Mouse (Mus musculus): ENCODE measurements at regions not wholly inside any gene's neighbourhood (a gene's known extent, or its start where the extent isn't known, plus 50 kb on each side); places are given as distances from the start of the nearest gene placed in this dataset.
A peak's percentile ranks its signal among the peaks of the same experiment; 100 is the strongest.

DNA sequence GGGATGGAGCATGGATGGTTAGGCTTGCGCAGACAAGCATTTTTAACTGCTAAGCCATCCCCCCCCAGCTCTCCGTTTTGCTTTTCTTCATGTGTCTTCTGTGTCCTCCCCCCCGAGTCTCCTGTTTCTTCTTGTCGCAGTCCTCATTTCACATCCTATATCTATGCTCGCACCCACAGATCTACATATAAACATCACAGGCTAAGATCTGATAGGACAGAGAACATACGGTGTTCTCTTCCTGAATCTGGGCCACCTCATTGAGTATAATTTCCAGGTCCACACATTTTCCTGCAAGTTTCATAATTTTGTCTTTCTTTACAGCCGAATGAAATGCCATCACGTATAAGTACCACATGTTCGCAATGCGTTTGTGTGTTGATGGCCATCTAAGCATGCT, 168.7 kb downstream of the Zfp36l1 start:
- no peak for DNase-seq

DNA sequence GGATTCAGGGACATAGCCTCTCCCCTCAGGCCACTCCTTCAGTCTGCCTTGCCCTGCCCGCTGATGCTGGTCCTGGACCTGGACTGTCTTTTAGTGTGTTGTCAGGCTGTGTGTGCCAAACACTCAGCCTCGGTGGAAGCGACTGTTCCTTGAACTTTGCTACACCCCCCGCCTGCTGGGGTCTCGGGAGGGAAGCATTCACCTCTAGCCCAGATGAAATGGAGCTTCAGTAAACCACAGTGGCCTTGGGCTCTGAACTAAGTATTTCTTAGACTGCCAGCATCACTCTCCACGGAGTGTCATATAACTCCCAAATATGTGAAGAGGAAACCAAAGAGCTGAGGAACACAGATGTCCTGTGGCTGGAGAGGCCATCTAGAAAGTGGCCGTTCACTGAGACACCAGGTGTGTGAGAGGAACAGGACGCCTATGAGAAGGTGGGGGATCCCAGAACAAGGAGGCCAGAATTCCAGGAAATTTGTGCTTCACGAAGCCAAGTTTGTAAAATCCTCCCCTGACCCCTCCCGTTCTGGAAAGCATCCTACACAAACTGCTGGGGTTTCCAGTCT, 170.2 kb downstream of the Zfp36l1 start:
- DNase-seq = peak; percentile 68 to 71

DNA sequence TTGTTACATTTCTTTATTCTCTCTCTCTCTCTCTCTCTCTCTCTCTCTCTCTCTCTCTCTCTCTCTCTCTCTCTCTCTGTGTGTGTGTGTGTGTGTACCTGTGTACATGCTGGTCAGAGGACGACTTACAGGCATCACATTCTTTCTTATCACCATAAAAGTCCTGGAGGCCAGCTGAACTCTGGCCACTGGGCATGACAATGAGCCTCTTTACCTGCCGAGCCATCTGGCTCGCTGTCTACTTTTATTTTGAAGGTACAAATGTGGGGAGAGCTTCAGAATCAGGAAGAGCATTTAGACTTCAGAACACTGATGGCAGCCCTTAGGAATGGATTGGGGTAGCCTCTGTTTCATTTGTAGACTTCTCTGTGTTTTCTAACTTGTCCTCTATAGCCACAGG, 171.0 kb downstream of the Zfp36l1 start:
- no peak for DNase-seq

DNA sequence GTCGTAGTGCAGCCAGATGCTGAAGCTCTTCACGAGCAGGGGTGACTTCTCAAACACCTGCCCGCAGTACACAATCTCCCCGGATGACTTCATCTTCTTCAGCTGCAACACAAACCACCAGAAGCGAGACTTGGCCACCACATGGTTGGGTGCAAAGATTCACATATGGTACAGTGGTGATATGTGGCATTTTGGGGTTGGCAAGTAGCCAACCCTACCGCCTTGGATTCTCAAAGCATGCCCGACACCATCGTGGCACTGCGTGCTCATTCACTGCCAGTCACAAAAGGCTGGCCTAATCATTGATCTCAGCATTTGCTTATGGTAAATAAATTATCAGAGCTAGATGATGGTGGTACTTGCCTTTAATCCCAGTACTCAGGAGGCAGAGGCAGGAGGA, 173.4 kb downstream of the Zfp36l1 start:
- no peak for DNase-seq

DNA sequence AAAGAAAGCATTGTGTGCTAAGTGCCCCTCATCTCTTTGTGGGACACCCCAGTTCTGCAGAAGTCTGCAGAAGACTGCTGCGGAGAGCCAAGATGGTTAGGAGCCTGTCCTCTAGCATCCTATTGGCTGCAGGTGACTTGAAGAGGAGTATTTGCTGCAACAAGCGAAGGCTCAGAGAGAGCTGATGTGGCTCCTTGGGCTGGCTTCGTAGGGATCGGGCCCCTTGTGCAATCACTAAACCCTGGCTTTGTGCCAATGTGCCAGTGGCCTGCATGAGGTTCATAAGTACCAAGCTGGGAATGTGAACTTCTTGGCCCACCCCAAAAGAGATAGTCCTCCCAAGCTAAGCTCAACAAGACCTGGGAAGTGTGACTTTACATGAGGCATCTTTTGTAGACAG, 174.9 kb downstream of the Zfp36l1 start:
- no peak for DNase-seq

DNA sequence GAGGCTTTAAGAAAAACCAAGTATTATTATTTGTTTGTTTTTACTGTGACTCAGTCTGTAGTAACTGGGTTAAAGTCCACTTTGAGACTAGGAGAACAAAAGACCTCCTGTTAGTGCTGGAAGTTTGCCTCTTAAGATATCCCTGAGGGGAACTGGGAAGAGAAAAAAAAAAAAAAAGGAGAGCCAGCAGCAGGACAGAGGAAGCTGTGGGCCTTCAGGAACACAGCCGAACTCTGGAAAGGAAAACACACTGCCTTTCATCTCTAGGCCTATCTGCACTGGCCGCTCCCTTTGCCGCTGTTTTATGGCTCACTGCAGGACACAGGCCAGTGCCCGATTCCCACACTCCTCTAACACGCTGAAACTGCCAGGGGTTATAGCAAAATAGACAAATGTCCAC, 176.1 kb downstream of the Zfp36l1 start:
- DNase-seq = peak; percentile 71 to 89

DNA sequence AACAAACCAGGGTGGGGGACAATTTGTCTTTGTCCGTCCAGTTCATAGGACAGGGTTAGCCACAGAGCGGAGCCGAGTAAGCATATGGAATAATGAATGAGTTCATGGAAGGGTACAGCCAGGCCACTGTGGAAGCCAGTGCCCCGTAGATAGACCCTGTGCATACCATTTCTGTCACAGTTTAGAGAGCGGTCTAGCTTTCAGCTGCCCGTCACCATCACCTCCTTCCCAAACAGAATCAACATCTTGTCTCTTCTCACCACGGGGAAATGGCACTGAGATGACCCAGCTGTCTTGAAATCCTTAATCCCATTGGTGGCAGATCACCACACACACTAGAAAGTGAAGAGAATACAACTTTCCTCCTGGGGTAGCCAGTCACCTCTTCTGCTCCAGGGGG, 178.7 kb downstream of the Zfp36l1 start:
- no peak for DNase-seq

DNA sequence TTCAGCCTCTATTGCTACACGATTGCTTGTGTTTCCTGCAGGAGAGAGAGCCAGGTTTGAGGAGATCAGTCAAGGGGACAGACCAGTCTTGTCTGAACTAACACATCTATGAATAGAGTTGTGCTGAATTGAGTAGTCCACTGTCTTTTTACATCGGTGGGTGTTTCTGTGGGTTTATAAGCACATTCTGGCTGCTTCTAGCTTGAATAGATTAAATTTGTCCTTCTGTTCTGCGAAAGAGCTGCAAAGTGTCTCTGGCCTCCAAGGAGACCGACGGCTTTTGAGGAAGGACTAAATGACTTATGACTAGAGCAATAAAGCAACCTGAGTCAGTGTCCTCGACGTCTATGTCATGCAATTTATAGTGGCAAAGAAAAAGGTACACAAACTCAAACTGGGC, 179.9 kb downstream of the Zfp36l1 start:
- no peak for DNase-seq

DNA sequence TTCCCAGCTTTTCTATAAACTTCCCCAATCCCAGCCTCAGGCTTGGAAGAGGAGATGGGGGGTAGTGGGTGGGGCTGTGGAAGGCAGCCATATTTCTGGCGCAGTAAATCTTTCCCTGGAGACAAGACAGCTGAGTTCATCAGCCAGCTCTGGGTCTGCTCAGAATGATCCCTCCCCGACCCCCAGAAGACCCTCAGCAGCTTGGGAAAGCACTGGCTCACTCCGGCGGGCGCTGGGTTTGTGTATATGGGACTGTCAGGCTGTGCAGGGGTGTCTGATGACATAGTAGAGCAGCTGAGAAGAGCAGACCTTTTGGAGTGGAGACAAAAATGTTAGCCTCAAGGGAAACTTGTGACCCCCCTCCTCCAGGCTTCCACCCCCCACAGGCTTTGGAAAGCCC, 181.4 kb downstream of the Zfp36l1 start:
- no peak for DNase-seq

DNA sequence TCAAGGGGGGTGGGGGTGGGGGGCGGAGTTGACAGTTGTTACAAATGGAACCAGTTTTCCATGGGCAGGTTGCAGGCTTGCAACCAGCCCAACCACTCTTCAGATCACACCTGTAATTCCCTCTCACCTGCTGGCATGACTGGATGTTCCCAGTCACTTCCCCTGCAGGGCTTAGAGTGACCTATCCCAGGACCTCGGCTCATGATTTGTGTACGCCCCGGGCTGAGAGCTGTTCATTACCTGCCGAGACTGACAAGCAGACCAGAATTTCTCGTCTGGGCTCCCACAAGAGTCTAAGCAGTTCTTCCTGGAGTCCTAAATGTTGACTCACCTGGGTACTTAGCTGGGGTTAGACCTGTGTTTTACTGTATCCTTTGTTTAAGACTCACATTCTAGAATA, 183.0 kb downstream of the Zfp36l1 start:
- DNase-seq = no peak

DNA sequence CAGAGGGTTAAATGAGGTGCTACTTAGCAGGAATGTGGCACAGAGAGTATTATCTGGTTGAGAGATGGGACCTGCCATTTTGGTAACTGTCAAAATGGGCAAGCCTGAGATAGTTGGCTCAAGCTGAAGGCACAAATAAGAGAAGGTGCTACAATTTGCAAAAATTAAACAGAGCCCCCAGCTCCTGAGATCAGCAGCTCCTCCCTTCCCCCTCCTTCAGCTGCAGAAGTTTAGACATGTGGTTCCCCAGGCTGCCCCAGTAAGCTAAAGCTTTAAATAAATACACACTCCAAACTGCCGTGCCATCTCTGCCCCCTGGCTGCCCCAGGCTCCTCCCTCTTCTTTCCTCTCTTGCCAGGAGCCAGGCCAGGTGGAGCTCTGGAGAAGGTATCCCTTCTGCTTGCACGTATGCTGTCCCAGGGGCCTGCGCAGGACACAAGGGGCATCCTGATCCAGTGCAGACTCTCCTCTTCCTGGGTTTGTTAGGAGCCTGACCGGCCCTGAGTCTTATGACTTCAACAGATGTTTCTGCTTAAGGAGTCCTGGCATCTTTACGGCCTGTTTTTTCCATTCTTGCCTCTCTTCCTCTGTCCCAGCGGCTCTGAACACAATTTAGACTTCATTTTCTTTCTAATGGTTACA, 184.0 kb downstream of the Zfp36l1 start:
- peak; percentile 81 to 91 for DNase-seq

DNA sequence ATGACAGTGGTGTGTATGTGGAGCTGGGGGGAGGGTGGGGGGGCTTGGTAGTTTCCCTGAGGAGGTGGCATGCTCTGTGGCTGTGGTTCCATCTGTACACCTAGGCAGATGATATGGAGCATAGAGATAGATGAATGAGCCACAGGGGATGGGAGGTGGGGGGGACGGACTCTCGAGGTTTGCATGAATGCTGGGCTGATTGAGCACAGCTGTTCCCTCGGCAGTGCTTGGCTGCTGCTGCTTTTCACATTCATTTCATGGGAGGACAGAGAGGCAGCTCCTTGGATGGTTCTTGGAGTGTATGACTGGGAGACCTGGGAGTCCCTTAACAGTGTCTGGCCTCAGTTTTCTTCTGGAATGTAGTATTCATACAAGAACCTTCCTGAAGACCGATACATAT, 184.5 kb downstream of the Zfp36l1 start:
- peak in 1 of 2 experiments; percentile 68 for DNase-seq

DNA sequence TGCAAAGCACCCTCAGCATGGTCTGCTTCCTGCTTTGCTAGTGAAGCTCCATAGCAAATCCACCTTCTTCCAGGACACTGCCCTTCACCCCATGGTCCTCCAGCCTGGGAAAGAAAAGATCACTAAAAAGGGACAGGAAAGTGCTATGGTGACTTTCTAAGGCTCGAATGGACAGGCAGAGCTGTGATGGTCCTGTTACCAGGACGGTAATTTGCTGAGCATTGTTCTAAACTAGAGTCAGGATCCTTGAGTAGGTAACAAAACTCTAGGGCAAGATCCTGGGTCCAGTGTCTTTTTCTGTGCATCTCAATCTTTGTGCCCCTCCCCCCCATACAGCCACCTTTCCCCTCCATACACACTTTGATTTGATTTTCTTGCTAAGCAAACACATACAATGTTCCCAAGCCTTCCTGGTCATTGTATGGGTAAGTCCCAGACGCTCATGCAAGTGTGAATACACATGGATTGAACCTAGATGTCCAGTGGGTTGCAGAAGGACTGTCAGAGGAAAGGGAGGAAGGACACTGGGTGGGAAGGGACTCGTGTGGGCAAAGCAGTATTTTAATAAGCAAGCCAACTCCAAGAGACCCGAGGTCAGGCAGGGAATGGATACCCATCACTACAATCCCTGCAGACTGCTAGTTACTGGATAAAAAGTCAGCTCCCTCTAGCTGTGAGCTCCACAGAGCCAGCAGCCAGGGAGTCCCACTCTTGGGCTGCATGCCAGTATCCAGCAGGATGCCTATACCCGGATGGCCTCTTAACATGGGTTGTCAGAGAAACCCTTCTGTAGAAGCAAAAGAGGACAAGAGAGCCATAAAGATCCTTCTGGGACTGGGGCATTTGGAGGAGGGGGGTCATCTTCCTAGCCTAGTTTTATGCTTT, 186.9 kb downstream of the Zfp36l1 start:
- DNase-seq = peak; percentile 68 to 75

DNA sequence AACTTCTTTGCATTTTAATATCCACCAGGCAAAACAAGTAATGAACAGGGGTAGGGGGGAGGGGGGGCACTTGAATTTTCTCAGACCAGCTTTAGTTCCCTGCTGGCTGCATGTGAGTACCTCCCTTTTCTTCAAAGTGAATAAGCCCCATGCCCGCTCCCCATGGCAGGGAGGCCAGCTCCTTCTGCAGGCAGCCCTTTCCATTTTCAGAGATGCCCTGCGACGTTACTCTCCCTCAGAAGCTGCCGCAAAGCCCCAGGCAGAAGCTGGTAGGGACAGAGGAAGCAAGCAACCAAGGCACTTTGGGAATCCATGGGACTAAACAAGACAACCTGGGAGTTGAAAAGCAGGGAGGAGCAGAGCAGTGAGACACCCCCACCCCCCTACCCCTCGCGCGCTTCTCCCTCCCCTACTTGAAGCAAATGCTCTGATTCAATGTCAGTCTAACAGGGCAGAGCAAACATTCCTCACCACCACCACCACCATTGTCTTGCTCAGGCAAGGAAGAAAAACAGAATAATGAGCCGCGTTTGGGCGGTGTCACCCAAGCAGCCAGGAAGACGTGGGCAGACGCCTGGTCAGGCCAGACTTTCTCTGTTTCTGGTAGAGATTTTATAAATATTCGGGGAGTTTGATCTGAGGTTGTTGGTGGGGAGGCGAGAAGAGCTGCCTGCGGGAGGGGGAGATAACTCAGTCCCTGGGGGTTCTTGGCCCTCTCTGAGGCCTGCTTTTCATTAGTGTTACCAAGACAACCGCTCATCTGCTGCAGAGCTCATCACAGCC, 187.7 kb downstream of the Zfp36l1 start:
- DNase-seq = peak in 1 of 2 experiments; percentile 64

DNA sequence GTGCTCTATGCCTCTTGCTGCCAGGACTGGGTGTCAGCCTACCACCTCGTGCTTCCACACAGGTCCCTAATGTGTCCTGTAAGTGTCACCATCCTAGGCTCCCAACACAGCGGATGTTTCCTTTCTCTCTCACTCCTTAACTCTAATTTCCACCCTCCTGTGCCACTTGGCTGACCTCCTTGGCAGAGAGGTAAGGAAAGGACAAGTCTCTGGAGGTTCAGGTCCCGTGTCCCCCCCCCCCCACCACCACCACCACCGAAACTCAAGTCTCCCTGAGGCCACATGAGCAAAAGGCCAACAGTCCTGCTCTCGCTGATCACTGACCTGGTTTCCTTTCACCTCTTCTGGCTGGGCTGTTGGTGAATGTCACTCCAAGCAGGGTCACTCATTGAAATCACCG, 189.0 kb downstream of the Zfp36l1 start:
- DNase-seq = no peak

DNA sequence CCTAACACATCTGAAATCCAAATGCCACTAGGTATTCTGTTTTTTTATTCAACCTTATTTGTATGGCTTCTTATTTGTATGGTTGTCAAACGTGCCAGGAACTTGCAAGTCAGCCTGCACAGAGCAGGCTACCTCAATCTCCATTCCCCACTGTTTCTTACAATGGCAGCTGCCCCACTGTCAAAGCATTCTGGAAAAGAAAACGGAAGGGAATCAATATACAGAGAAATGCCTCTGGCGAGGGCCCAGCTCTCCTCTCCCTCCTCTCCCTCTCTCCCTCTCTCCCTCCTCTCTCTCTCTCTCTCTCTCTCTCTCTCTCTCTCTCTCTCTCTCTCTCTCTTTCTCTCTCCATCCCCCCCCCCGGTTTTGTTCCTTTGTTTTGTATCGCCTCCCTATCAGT, 191.0 kb downstream of the Zfp36l1 start:
- no peak for DNase-seq

DNA sequence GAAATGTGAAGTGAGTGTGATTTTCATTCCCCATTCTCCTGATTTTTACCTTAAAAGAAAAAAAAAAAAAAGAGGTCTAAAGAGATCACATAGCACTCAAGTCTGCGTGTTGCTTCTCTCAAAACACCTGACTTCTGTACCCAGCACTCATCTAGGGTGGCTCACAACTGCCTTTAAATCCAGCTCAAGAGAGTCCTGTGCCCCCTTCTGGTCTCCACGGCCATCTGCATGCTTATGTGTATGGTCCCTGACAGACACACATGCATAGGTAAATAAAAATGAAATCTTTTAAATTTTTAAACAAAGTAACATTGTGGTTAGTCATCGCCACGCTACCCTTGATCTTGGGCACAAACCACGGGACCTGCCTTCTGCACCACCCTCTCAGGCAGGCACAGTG, 193.8 kb downstream of the Zfp36l1 start:
- DNase-seq = no peak

DNA sequence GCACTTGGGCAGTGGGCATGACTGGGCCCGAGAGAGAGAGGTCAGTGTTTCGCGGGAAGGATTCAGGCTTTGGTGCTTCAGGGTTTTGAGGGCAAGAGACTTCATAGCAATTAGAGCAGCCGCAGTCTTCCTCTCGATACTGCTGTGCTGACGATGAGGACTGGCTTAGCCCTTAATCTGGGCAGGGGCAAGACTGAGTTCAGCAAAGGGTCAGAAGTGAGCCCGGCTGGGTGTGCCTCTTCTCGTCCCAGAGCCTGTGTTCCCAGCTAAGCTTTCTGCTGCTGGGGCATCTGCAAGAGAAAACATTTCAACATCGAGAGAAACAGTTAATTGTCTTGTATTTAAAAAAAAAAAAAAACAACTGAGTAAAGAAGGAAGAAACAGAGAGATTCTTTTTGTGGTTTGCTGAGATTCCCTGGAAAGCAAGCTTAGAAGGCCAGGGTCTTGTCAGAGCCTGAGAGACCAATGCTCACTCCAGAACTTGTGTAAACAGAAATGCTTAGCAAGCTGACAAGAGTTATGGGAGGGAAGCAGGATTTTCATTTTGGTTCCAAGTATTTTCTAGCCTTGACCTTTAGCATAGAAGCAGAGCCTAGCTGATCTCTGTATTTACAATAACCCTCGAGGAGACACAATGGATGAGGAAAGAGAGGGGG, 195.1 kb downstream of the Zfp36l1 start:
- DNase-seq = no peak

DNA sequence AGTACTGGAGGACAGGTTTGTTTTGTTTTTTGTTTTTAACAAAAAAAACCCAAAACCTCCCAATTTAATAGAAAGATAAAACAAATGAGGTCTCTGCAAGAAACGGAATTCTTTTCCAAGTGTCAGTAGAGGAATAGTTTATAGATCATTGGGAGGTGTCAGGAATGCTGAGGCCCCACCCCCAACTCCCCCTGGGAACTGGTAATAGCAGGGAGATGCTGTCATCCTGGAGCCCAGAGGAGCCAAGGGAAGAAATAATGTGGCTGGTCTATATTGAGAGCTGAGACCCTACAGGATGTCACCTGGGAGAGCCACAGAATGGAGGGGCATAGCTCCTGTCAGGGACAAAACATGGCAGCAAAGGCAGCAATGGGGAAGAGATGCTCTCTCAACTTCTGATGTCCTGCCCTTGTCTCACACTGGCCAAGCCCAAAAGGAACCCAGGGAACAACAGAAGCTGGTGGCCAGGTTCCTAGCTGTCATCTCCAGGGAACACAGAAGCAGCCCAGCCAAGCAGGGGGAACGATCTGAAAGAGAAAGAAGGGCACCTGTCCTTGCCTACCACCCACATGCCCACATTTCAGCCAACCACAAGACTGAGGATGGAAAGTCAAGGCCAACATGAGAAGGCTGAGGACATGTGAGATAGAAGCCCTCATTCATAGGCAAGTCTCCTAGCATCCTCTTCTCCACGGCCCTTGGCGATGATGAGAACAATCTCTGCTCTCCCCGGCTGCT, 195.7 kb downstream of the Zfp36l1 start:
- no peak for DNase-seq

DNA sequence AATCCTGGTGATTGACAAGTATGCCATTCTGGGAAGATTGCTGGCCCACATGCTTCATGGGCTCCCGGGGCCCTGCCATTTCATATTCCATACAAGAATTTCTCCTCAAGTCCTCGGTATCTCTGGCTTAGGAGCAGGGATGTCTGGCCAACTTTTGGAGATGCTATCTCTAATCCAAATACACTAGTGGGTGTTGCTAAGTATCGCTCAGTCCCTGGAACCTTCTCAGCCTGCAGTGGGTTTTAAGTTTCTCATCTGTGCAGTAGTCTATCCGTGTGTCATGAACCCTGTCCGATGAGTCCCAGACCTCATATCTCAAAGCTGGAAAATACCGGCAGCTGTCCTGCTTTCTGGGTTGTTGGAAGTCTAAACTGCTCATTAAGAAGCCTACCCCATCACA, 198.9 kb downstream of the Zfp36l1 start:
- no peak for DNase-seq

DNA sequence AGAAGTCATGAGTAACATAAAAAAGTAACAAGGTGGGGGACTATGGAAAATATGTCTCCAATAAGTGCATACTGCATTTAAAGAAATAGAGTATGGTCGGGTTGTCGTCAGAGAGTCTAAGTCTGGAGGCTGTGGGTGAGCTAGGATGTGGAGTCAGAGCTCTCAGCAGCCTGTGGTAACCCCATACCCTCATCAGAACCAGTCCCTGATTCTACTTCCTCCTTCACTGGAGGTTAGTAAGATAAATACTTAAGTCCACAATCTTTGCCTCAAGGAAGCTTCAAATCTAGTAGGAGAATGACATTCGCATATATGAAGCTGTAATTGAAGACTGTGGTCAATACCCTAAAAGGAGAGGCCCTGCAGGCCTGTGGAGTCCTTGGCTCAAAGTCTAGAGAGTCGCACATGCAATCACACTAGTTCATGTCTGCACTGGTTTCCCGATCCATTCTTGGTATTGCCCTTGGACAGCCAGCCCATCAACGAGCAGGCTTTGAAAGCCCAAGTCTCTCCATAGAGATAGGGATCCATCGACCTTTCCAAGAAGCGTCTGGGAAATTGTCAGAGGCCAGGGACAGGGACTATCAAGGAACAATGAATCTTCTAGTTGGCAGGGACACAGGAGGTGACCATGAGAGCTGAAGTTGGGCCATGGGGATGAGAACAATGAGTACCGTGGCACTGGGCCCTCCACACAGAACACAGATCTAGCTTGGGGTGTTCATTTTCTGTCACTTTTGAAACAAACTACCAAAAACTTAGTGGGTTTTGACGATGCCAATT, 200.3 kb downstream of the Zfp36l1 start:
- no peak for DNase-seq

Measured in heart, adult 18-20 months (tissue).